Mouse (Mus musculus) kidney, embryonic 15.5 days (tissue): ENCODE data around the gene Cenpx. TPM values are rescaled to one million over a fixed set of nuclear protein-coding genes. Genes with fewer than 3 reads are reported as not detected.
A peak's percentile ranks its signal among the peaks of the same experiment; 100 is the strongest.
"Not testable (repeated sequence)": the region's sequence is repeated elsewhere in the genome, so short reads cannot be mapped to it uniquely, and the experiment has no call there.

Source experiments
- ATAC-seq: fragments of 200-750 bp; cut with Nextera tagmentation; replicated peaks from 2 replicates; pipeline ENCODE4 v1.8.0; 2017; ENCODE audit warnings: moderate TSS enrichment; ENCODE audit not compliant: low FRiP score
- H3K27ac ChIP-seq: fragments of 300-500 bp; sonication (generic); 2 replicates; pipeline ENCODE4 v1.5.1; 2015; ENCODE audit warnings: mild to moderate bottlenecking, inconsistent platforms
- H3K27me3 ChIP-seq: fragments of 300-500 bp; sonication (generic); 2 replicates; pipeline ENCODE4 v1.6.1; 2015; ENCODE audit warnings: inconsistent platforms
- H3K36me3 ChIP-seq: fragments of 300-500 bp; sonication (generic); 2 replicates; pipeline ENCODE4 v1.6.1; 2015; ENCODE audit warnings: inconsistent platforms
- H3K4me1 ChIP-seq: fragments of 300-500 bp; sonication (generic); 2 replicates; pipeline ENCODE4 v1.6.1; 2015; ENCODE audit warnings: inconsistent platforms
- H3K4me2 ChIP-seq: fragments of 300-500 bp; sonication (generic); 2 replicates; pipeline ENCODE4 v1.6.1; 2015; ENCODE audit warnings: moderate library complexity, mild to moderate bottlenecking, inconsistent platforms
- H3K4me3 ChIP-seq: fragments of 300-500 bp; sonication (generic); replicated peaks from 2 replicates; pipeline ENCODE4 v1.5.1; 2015; ENCODE audit warnings: mild to moderate bottlenecking, inconsistent platforms
- H3K9ac ChIP-seq: fragments of 300-500 bp; sonication (generic); 2 replicates; pipeline ENCODE4 v1.6.1; 2015; ENCODE audit warnings: mild to moderate bottlenecking, inconsistent platforms
- H3K9me3 ChIP-seq: fragments of 300-500 bp; sonication (generic); replicated peaks from 2 replicates; pipeline ENCODE4 v1.6.1; 2016; ENCODE audit warnings: inconsistent platforms
- WGBS: fragments of 180-500 bp; shearing (Covaris S2); methylation state at CpG from one replicate; pipeline ENCODE4 v1.1.7; 2015; ENCODE audit warnings: mixed read lengths; 5-methylcytosine and 5-hydroxymethylcytosine counted together
- polyA plus RNA-seq: library from polyadenylated mRNA; unstranded; fragments of >200 nt; fragmentation: Nextera tagmentation; extraction: Ambion mirVana; gene quantifications from 2 replicates; pipeline ENCODE4 v1.2.1, GENCODE M21; 2015

The Cenpx gene
- polyA plus RNA-seq: 164 and 176 TPM in 2 replicates

- ATAC-seq: peak; percentile 94
- H3K36me3 ChIP-seq: peaks cover 59% of the 10 kb centered on the region
- no peaks in the 10 kb centered on the region for H3K9me3 ChIP-seq
- H3K4me3 ChIP-seq: peak within 1 kb of the TSS; percentile 69
- H3K27ac ChIP-seq: peak within 1 kb of the TSS; percentile 88
- no peaks in the 10 kb centered on the region for H3K27me3 ChIP-seq
- WGBS: 1% methylated on average over 53 of the region's 53 CpGs
- H3K4me2 ChIP-seq: peak within 1 kb of the TSS; percentile 100
- H3K4me1 ChIP-seq: peaks cover 56% of the 10 kb centered on the region
- H3K9ac ChIP-seq: peak within 1 kb of the TSS; percentile 75
Measured at GRCm38 (mm10) chr11:120713580-120714518, at the start of gene Cenpx, which contains the start of gene Lrrc45. Gene Cenpx, minus strand, starts transcription at chr11:120713738. Gene Lrrc45, plus strand, starts transcription at chr11:120713925.

DNA sequence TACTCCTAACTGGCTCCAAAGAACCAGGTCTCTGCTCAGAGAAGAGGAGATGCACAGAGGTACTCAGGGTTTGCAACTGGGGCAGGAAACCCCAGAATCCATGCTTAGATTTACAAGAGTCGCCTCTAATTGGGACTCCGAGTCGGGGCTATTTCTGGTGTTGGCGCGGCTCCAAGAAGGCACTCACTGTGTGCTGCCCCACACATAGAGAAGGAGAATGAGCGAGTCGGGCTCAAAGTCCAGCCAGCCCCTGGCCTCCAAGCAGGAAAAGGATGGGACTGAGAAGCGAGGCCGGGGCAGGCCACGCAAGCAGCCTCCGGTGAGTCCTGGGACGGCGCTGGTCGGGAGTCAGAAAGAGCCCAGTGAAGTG, 49.1 kb upstream of the Cenpx start, which contains the start of gene Hmga1b:
TSS of gene Hmga1b (plus strand) at position 123 of the 370 bp plus-strand sequence.
- H3K4me3 ChIP-seq: 0 out of 2 replicates have a peak within 1 kb of the TSS, but pooled peaks have one; percentile 2
- peak within 1 kb of the TSS; percentile 47 for H3K4me2 ChIP-seq
- H3K4me1 ChIP-seq, H3K27me3 ChIP-seq, H3K27ac ChIP-seq, H3K36me3 ChIP-seq, H3K9ac ChIP-seq: not testable (repeated sequence)
- peak; percentile 31; the same call in 1 of the 2 replicates for ATAC-seq
- H3K9me3 ChIP-seq: peaks cover 15% of the 10 kb centered on the region
- WGBS: 20% methylated on average over 14 of the region's 14 CpGs

DNA sequence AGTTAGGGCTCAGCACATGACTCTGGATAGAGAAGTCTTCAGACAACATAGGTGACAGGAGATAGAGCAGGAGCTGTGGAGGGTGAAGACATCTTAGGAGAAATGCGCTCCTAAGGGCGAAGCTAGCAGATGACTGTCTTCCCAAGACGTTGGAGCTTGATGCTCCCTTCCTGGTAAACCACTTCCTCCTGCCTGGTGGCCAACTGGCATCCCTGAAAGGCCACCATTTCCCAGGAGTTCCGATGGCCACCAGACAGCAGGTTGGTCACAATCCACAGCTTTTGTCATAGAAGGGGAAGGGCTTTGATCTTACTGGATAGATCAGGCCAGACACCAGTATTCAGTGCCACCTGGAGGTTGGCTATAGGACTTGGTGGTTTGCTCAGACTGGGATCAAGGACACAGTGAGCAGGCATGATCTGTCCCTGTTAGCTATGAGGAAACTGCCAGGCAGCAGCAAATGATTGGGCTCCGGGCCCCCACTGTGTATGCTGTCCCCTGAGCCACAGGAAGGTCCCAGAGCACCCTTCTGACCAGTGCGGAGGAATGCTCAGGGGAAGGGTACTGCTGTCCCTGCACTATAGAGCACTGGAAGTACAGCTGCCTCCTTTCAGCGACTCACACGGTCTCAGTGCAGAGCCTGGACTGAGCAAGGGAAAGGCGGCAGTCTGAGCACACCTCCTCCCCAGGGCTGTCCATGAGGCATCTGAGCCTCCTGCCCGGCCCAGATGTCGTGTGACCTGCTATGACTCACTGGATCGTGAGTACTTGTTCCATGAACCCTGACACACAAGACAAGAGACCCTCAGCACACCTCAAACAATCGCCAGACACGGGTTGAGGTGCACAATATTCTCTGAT, 48.5 kb upstream of the Cenpx start:
- Histone ChIP-seq H3K36me3 (no peaks in the 10 kb centered on the region), H3K9me3 (peaks cover 15% of the 10 kb centered on the region), H3K4me2 (peak overlapping the region; percentile 47; the same call in 1 of the 2 replicates), H3K4me3 (no peak overlapping the region), H3K27ac (no peak overlapping the region), H3K27me3 (peaks cover 5% of the 10 kb centered on the region; the same call in 1 of the 2 replicates), H3K9ac (no peak overlapping the region), H3K4me1 (peaks cover 6% of the 10 kb centered on the region; the same call in 1 of the 2 replicates)
- ATAC-seq: no peak
- 66% methylated on average over 14 of the region's 14 CpGs for WGBS

GRCm38 (mm10) chr11:120760236-120760635, 46.7 kb upstream of the Cenpx start:
- Histone ChIP-seq H3K36me3 (no peaks in the 10 kb centered on the region), H3K4me3 (no peak overlapping the region), H3K4me2 (no peak overlapping the region), H3K4me1 (peaks cover 6% of the 10 kb centered on the region; the same call in 1 of the 2 replicates), H3K9ac (no peak overlapping the region), H3K9me3 (peaks cover 21% of the 10 kb centered on the region), H3K27me3 (peaks cover 5% of the 10 kb centered on the region; the same call in 1 of the 2 replicates), H3K27ac (no peak overlapping the region)
- no peak for ATAC-seq
- 60% methylated on average over 9 of the region's 9 CpGs for WGBS

DNA sequence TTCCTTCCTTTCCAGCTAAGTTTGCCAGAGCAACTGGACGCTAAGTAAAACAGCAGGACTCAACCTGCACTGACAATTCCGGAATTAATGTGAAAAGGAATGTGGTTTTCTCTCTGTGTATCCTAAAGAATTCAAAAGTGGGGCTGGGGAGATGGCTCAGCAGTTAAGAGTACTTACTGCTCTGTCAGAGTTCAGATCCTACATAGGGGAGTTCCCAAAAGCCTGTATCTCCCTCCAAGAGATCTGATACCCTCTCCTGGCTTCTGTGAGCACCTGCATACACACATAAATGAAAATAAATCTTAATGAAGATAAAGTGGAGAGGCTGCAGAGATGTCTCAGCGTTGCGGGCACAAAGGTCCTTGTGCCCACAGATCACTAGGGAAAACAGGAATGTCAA, 38.1 kb upstream of the Cenpx start:
- WGBS: 56% methylated on average over 4 of the region's 4 CpGs
- Histone ChIP-seq H3K4me1 (no peaks in the 10 kb centered on the region), H3K4me2 (no peak overlapping the region), H3K27ac (no peak overlapping the region), H3K9ac (no peak overlapping the region), H3K36me3 (no peaks in the 10 kb centered on the region), H3K4me3 (no peak overlapping the region), H3K27me3 (no peaks in the 10 kb centered on the region), H3K9me3 (peaks cover 1% of the 10 kb centered on the region; the same call in 1 of the 2 replicates)
- no peak for ATAC-seq

DNA sequence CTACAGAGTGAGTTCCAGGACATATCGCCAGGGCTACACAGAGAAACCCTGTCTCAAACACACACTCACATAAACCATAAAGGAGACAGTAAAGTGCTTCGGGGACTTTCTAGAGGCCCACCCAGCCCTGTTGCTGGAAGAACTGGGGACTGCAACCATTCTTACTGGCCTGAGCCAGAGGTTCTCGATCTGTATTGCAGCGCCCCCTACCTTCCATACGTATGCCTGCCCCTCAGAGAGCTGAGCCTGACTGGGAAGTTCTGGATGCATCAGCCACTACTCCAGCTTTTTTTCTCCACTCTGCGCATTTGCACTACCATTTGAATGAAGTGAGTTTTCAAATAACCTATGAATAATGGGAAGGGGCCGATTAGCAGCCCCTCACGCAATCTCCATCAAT, 35.9 kb upstream of the Cenpx start:
- Histone ChIP-seq H3K4me2 (no peak overlapping the region), H3K36me3 (no peaks in the 10 kb centered on the region), H3K4me3 (no peak overlapping the region), H3K9me3 (no peaks in the 10 kb centered on the region), H3K27ac (no peak overlapping the region), H3K27me3 (no peaks in the 10 kb centered on the region), H3K4me1 (no peaks in the 10 kb centered on the region), H3K9ac (no peak overlapping the region)
- WGBS: 66% methylated on average over 8 of the region's 8 CpGs
- ATAC-seq: no peak

GRCm38 (mm10) chr11:120747974-120748373, 34.4 kb upstream of the Cenpx start:
- no peak overlapping the region for H3K27ac ChIP-seq
- no peak overlapping the region for H3K9ac ChIP-seq
- no peaks in the 10 kb centered on the region for H3K4me1 ChIP-seq
- no peaks in the 10 kb centered on the region for H3K36me3 ChIP-seq
- 71% methylated on average over 4 of the region's 4 CpGs for WGBS
- H3K9me3 ChIP-seq: no peaks in the 10 kb centered on the region
- ATAC-seq: no peak
- H3K4me2 ChIP-seq: no peak overlapping the region
- H3K27me3 ChIP-seq: no peaks in the 10 kb centered on the region
- H3K4me3 ChIP-seq: no peak overlapping the region

DNA sequence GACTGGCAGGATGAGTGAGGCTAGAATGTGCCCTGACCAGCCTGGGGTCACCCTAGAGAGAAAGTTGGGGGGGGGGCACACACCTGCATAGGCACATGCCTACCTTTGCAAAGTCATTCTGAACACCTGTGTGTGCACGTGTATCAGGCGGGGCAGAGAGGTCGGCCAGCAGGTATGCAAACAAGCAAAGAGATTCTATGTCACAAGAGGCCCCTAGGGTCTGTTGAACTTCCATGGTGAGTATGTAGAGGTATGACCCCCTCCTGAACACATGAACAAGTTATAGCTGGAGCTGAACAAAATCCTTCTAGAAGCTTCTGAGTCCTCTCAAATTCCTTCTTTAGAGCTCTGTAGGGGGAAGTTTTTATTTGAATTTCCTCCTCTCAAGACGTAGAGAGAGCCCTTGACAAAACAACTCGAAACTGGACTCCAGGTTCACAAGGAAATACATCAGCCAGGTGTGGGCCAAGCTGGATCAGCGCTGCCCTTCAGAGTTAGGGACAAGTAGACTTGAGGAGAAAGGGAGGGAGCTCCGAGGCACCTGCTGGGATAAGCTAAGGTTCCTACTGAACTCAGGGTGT, 30.7 kb upstream of the Cenpx start:
- ATAC-seq: no peak
- 72% methylated on average over 7 of the region's 7 CpGs for WGBS
- Histone ChIP-seq H3K4me1 (no peaks in the 10 kb centered on the region), H3K9ac (no peak overlapping the region), H3K36me3 (no peaks in the 10 kb centered on the region), H3K4me2 (no peak overlapping the region), H3K4me3 (no peak overlapping the region), H3K27me3 (no peaks in the 10 kb centered on the region), H3K9me3 (no peaks in the 10 kb centered on the region), H3K27ac (no peak overlapping the region)

DNA sequence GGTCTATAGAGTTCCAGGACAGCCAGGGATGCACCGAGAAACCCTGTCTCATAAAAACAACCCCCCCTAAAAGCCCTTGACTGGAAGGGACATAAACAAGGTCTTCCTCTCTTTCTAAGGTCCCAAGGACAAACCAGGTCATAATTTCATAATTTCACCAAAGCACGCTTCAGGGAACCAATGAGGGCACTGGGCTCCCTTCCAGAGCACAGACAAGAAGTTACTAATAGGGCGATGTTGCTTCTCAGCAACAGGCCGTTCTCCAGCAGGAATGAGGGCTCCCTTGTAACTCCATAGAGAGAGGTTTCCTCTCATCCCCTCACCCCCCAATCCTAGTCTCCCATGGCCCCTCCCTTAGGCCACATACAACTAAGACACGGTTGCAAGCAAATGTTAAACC, 27.4 kb upstream of the Cenpx start:
- Histone ChIP-seq H3K4me2 (no peak overlapping the region), H3K9me3 (no peaks in the 10 kb centered on the region), H3K9ac (no peak overlapping the region), H3K27me3 (no peaks in the 10 kb centered on the region), H3K4me1 (no peaks in the 10 kb centered on the region), H3K36me3 (no peaks in the 10 kb centered on the region), H3K27ac (no peak overlapping the region), H3K4me3 (no peak overlapping the region)
- ATAC-seq: no peak
- 91% methylated on average over 5 of the region's 5 CpGs for WGBS

- Histone ChIP-seq H3K36me3 (no peaks in the 10 kb centered on the region), H3K4me1 (0 out of 2 replicates have a peak, but pooled peaks cover 6% of the 10 kb centered on the region), H3K9ac (no peak overlapping the region), H3K27ac (no peak overlapping the region), H3K4me2 (no peak overlapping the region), H3K4me3 (no peak overlapping the region), H3K27me3 (no peaks in the 10 kb centered on the region), H3K9me3 (no peaks in the 10 kb centered on the region)
- ATAC-seq: no peak
- 79% methylated on average over 6 of the region's 6 CpGs for WGBS
Measured at GRCm38 (mm10) chr11:120736424-120736823, 22.9 kb upstream of the Cenpx start.

DNA sequence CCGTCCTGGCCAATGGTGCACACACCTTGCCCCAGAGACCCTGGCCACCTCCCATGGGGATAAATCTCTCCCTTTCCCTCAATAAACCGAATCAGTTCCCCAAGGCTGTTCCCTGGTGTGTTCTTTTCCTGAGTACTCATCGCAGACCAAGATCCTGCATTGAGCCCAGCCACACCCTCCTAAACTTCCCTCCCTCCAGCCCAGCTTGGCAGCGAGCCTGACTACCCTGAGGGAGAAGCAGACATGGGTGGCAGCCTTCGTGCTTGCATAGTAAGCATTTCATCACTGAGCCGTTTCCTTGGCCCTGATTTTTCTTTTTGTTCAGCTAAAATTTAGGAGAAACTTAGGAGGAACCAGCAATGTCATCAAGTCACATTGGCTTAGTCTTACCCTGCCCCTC, 20.0 kb upstream of the Cenpx start:
- no peak overlapping the region for H3K4me2 ChIP-seq
- H3K27ac ChIP-seq: no peak overlapping the region
- no peak for ATAC-seq
- H3K27me3 ChIP-seq: peaks cover 4% of the 10 kb centered on the region; the same call in 1 of the 2 replicates
- no peak overlapping the region for H3K9ac ChIP-seq
- H3K9me3 ChIP-seq: no peaks in the 10 kb centered on the region
- no peaks in the 10 kb centered on the region for H3K36me3 ChIP-seq
- H3K4me1 ChIP-seq: peaks cover 12% of the 10 kb centered on the region; the same call in 1 of the 2 replicates
- no peak overlapping the region for H3K4me3 ChIP-seq
- WGBS: 63% methylated on average over 6 of the region's 6 CpGs
